In the genomic region with DNA sequence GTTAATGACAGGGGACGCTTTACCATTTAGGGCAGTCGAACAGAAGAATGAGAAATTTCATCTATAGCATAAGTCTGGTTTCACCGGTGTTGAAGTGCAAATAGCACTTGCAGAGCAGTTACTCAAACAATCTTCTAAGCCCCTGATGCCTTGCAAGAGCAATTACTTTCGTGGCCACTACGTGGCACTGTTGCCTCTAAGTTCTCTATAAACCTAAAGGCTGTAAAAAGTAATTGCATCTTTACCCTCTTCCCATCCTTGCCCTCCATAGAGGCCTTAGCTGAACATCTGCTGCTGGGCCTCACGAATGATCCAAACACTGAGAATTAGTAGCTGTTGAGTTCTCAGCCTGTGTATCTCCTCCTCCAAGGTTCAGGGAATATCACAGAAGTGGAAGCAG, we compare ENCODE assay signal across 7 mouse cellular contexts. TPM values are rescaled to one million over a fixed set of nuclear protein-coding genes. Genes with fewer than 3 reads are reported as not detected.
A peak's percentile ranks its signal among the peaks of the same experiment; 100 is the strongest.
DNase-seq lines count a peak whose midpoint lies in the region; ATAC-seq and TF ChIP-seq lines count a peak whose summit lies in the region.

No protein-coding gene starts in this region.

- no peaks in the 10 kb centered on the region for H3K9me3 ChIP-seq in forebrain, embryonic 11.5 days (ENCODE audit: control insufficient read depth, low read length)

- no peaks in the 10 kb centered on the region for H3K27me3 ChIP-seq in forebrain, embryonic 11.5 days (ENCODE audit: control insufficient read depth, insufficient read depth, low read length)

- no peak for ATAC-seq in forebrain, embryonic 11.5 days (replicated peaks; ENCODE audit: low FRiP score)

- TF ChIP-seq POLR2A in brain, embryonic 14.5 days (IDR thresholded peaks at IDR 0.05; ENCODE audit: borderline replicate concordance, extremely low read depth, insufficient read depth, insufficient read length, poor library complexity, severe bottlenecking) = no peak
- TF ChIP-seq POLR2A in lung, adult 2 months (IDR thresholded peaks at IDR 0.05; ENCODE audit: borderline replicate concordance, extremely low read depth, low read depth, low read length) = no peak

- no peak overlapping the region for H3K9ac ChIP-seq in forebrain, embryonic 11.5 days (ENCODE audit: low read length)

- no peaks in the 10 kb centered on the region for H3K4me1 ChIP-seq in forebrain, embryonic 11.5 days (replicated peaks; ENCODE audit: control insufficient read depth, insufficient read depth, low read length)
- H3K4me1 ChIP-seq in lung, adult 2 months (ENCODE audit: control insufficient read depth, insufficient read depth, low read length) = no peaks in the 10 kb centered on the region

- peak; percentile 63 for DNase-seq in A20 (ENCODE audit: low read depth, low spot score)
- DNase-seq in CD8-positive naive resting alpha-beta T cell, adult 2 months (ENCODE audit: low read depth in 2 of 2, low spot score in 2 of 2) = peak; percentile 7 to 44
- DNase-seq in brain, embryonic 14.5 days (ENCODE audit: low read depth) = peak; percentile 87
- peak; percentile 79 for DNase-seq in forebrain, embryonic 11.5 days (ENCODE audit: low spot score)
- peak; percentile 79 for DNase-seq in kidney, postnatal 10 days
- DNase-seq in lung, adult 2 months = peak; percentile 43
- DNase-seq in retina, postnatal 7 days (ENCODE audit: low read depth, low spot score) = peak; percentile 43

- no peak overlapping the region for H3K27ac ChIP-seq in forebrain, embryonic 11.5 days (ENCODE audit: low read depth, low read length)

- no peak overlapping the region for H3K4me3 ChIP-seq in forebrain, embryonic 11.5 days (ENCODE audit: low read depth, low read length)
- H3K4me3 ChIP-seq in lung, adult 2 months (replicated peaks; ENCODE audit: extremely low read depth, low read depth, low read length) = no peak overlapping the region

- WGBS in forebrain, embryonic 11.5 days = 21% methylated on average over 6 of the region's 6 CpGs
- WGBS in lung, adult 2 months = 8% methylated on average over 6 of the region's 6 CpGs

- peak; percentile 78; the same call in 1 of the 2 replicates for TF ChIP-seq CTCF in brain, embryonic 14.5 days (IDR thresholded peaks at IDR 0.05; ENCODE audit: borderline replicate concordance, extremely low read depth, insufficient read depth, insufficient read length)
- TF ChIP-seq CTCF in lung, adult 2 months (IDR thresholded peaks at IDR 0.05; ENCODE audit: insufficient read depth, low read length) = peak; percentile 40; the same call in 1 of the 2 replicates

- no peaks in the 10 kb centered on the region for H3K36me3 ChIP-seq in forebrain, embryonic 11.5 days (ENCODE audit: control insufficient read depth, insufficient read depth, low read length)

- no peak overlapping the region for H3K4me2 ChIP-seq in forebrain, embryonic 11.5 days (ENCODE audit: low read depth, low read length, severe bottlenecking)

RNA-seq across cellular contexts. Expression of gene Dytn, which starts 28.7 kb away (rescaled TPM):
- polyA plus RNA-seq in brain, embryonic 14.5 days (2012; rRNA removed) = 0.01 and 0.10 TPM in 2 replicates
- not detected in 2 replicates for polyA plus RNA-seq in forebrain, embryonic 11.5 days (2014; fragmentation: Nextera tagmentation; extraction: Ambion mirVana)
- 0.06 and 0.07 TPM in 2 replicates for polyA plus RNA-seq in lung, adult 2 months (2012; rRNA removed)

RNA-seq across cellular contexts. Expression of gene Gm39653, which starts 42.2 kb away (rescaled TPM):
- not detected in 2 replicates for polyA plus RNA-seq in brain, embryonic 14.5 days (2012; rRNA removed)
- not detected in 2 replicates for polyA plus RNA-seq in forebrain, embryonic 11.5 days (2014; fragmentation: Nextera tagmentation; extraction: Ambion mirVana)
- not detected in 2 replicates for polyA plus RNA-seq in lung, adult 2 months (2012; rRNA removed)

Comparison
In these comparisons a context has a peak if more than half of its experiments do, and no peak if none do; other contexts are left out.
1. DNase-seq: peak in every context shown above with its lines; median percentile 87 in brain, embryonic 14.5 days; 79 in forebrain, embryonic 11.5 days; 79 in kidney, postnatal 10 days; 63 in A20; 43 in lung, adult 2 months; 43 in retina, postnatal 7 days; 26 in CD8-positive naive resting alpha-beta T cell, adult 2 months.